Mouse (Mus musculus) heart, postnatal 0 days (tissue): Measurements from ENCODE around the gene Rad18. TPM values are rescaled to one million over a fixed set of nuclear protein-coding genes. Genes with fewer than 3 reads are reported as not detected.
"Not testable (repeated sequence)": the region's sequence is repeated elsewhere in the genome, so short reads cannot be mapped to it uniquely, and the experiment has no call there.

ENCODE experiments used
- ATAC-seq: fragments of 200-750 bp; cut with Nextera tagmentation; 2 replicates; pipeline ENCODE4 v1.8.0; 2017; ENCODE audit warnings: low read depth, moderate number of reproducible peaks, moderate library complexity; ENCODE audit not compliant: insufficient read depth
- DNase-seq: peaks from one replicate; pipeline ENCODE4 v3.0.0-alpha.2; 2016; ENCODE audit warnings: low spot score
- H3K27ac ChIP-seq: fragments of 300-500 bp; sonication (generic); 2 replicates; pipeline ENCODE4 v1.5.1; 2014; ENCODE audit warnings: low read depth, mild to moderate bottlenecking
- H3K27me3 ChIP-seq: fragments of 300-500 bp; sonication (generic); 2 replicates; pipeline ENCODE4 v1.6.1; 2014; ENCODE audit warnings: low read length, mixed read lengths; ENCODE audit not compliant: control insufficient read depth, insufficient read depth
- H3K36me3 ChIP-seq: fragments of 300-500 bp; sonication (generic); replicated peaks from 2 replicates; pipeline ENCODE4 v1.6.1; 2014; ENCODE audit warnings: low read length, mixed read lengths; ENCODE audit not compliant: control insufficient read depth, insufficient read depth
- H3K4me1 ChIP-seq: fragments of 300-500 bp; sonication (generic); 2 replicates; pipeline ENCODE4 v1.6.1; 2014; ENCODE audit warnings: antibody characterized with exemption; ENCODE audit not compliant: control insufficient read depth, insufficient read depth
- H3K4me2 ChIP-seq: fragments of 300-500 bp; sonication (generic); 2 replicates; pipeline ENCODE4 v1.6.1; 2014; ENCODE audit warnings: low read depth, mild to moderate bottlenecking, low read length, moderate library complexity
- H3K4me3 ChIP-seq: fragments of 300-500 bp; sonication (generic); 2 replicates; pipeline ENCODE4 v1.5.1; 2014; ENCODE audit warnings: low read depth, low read length
- H3K9ac ChIP-seq: fragments of 300-500 bp; sonication (generic); replicated peaks from 2 replicates; pipeline ENCODE4 v1.6.1; 2014; ENCODE audit warnings: low read depth, low read length, mixed read lengths
- H3K9me3 ChIP-seq: fragments of 300-500 bp; sonication (generic); replicated peaks from 2 replicates; pipeline ENCODE4 v1.6.1; 2016; ENCODE audit warnings: low read length; ENCODE audit not compliant: control insufficient read depth
- CTCF ChIP-seq: IDR thresholded peaks from 2 replicates; pipeline ENCODE4 v1.5.1; 2016; ENCODE audit warnings: antibody characterized with exemption, control low read depth, low read depth
- EP300 ChIP-seq: IDR thresholded peaks from 2 replicates; pipeline ENCODE4 v1.6.1; 2016; ENCODE audit warnings: antibody characterized with exemption, low read depth
- WGBS: fragments of 180-500 bp; shearing (Covaris S2); extraction: QIAGEN DNeasy Blood & Tissue Kit; methylation state at CpG from one replicate; pipeline ENCODE4 v1.1.7; 2014; 5-methylcytosine and 5-hydroxymethylcytosine counted together
- polyA plus RNA-seq: library from polyadenylated mRNA; unstranded; fragments of >200 nt; fragmentation: Nextera tagmentation; extraction: Ambion mirVana; gene quantifications from 2 replicates; pipeline ENCODE4 v1.2.1, GENCODE M21; 2015
- total RNA-seq: library from RNA; depleted of rRNA; stranded (reverse); fragments of >200 nt; gene quantifications from 2 replicates; pipeline ENCODE4 v1.2.3, GENCODE M21; 2014; ENCODE audit warnings: low replicate concordance

The Rad18 gene
- total and polyA plus RNA-seq, 2 experiments from 2014 or later: 7.6 to 8.7 TPM

DNA sequence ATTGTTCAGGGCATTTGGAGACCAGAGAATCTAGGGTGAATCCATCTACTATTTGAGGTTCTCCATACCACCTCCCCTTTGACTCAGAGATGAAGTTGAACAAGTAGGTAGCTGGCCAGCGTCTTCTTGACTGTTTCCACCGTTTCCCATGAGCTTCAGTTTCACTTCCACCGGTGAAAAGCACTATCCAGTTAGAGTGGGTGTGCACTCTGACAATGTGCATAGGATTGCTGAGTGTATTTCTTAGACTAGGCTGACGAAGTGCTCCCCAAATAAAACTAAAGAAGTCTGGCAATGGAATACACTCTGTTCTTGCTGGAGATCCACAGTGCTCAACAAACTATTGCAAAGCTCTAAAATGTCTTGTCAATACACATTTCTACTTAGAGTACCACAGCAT lies 29.0 kb upstream of the Rad18 start:
- no peak for TF ChIP-seq EP300
- no peak for TF ChIP-seq CTCF
- ATAC-seq (no peak), DNase-seq (no peak)
- H3K4me3 ChIP-seq: no peak overlapping the region
- H3K9ac ChIP-seq: no peak overlapping the region
- H3K27ac ChIP-seq: no peak overlapping the region
- no peaks in the 10 kb centered on the region for H3K36me3 ChIP-seq
- H3K4me1 ChIP-seq: peaks cover 3% of the 10 kb centered on the region; the same call in 1 of the 2 replicates
- H3K27me3 ChIP-seq: no peaks in the 10 kb centered on the region
- H3K4me2 ChIP-seq: no peak overlapping the region
- no peaks in the 10 kb centered on the region for H3K9me3 ChIP-seq
- WGBS: 81% methylated on average over 4 of the region's 4 CpGs

GRCm38 (mm10) chr6:112720409-112721080 lies 24.1 kb upstream of the Rad18 start:
- H3K36me3 ChIP-seq: no peaks in the 10 kb centered on the region
- WGBS: 62% methylated on average over 5 of the region's 5 CpGs
- H3K4me1 ChIP-seq: no peaks in the 10 kb centered on the region
- H3K4me3 ChIP-seq: no peak overlapping the region
- no peak overlapping the region for H3K9ac ChIP-seq
- no peak for TF ChIP-seq CTCF
- TF ChIP-seq EP300: no peak
- no peak overlapping the region for H3K27ac ChIP-seq
- no peak for DNase-seq
- H3K9me3 ChIP-seq: no peaks in the 10 kb centered on the region
- no peaks in the 10 kb centered on the region for H3K27me3 ChIP-seq
- no peak for ATAC-seq
- H3K4me2 ChIP-seq: no peak overlapping the region

DNA sequence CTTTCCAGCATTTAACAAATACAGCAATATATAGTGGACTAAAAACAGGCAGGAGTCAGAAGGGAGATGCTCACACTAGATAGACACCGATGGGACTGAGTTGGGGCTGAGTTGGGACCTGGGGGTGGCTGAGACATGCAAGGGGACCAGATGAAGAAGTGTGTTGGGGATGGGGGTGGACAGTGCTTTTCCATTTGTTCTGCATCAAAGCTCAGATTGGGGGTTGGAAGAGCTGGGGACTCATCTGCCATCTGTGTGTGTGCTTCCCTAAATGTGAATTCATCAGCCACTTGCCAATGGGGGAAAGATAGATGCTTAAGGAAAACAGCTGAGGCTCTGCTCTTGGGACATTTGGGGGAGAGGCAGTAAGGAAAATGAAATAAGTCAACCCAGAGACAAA lies 23.5 kb upstream of the Rad18 start:
- Histone ChIP-seq H3K9me3 (no peaks in the 10 kb centered on the region), H3K4me2 (no peak overlapping the region), H3K9ac (no peak overlapping the region), H3K27me3 (no peaks in the 10 kb centered on the region), H3K36me3 (no peaks in the 10 kb centered on the region), H3K4me1 (no peaks in the 10 kb centered on the region), H3K27ac (no peak overlapping the region), H3K4me3 (no peak overlapping the region)
- DNase-seq: no peak
- no peak for TF ChIP-seq EP300
- TF ChIP-seq CTCF: no peak
- WGBS: 84% methylated on average over 1 of the region's 1 CpGs
- ATAC-seq: no peak

GRCm38 (mm10) chr6:112717168-112717567 lies 20.7 kb upstream of the Rad18 start:
- WGBS: 50% methylated on average over 5 of the region's 5 CpGs
- ATAC-seq (no peak), DNase-seq (no peak)
- TF ChIP-seq CTCF (peak; percentile 61), EP300 (no peak)
- Histone ChIP-seq H3K9me3 (no peaks in the 10 kb centered on the region), H3K27me3 (no peaks in the 10 kb centered on the region), H3K4me2 (no peak overlapping the region), H3K9ac (no peak overlapping the region), H3K27ac (no peak overlapping the region), H3K4me3 (no peak overlapping the region), H3K36me3 (no peaks in the 10 kb centered on the region), H3K4me1 (no peaks in the 10 kb centered on the region)

DNA sequence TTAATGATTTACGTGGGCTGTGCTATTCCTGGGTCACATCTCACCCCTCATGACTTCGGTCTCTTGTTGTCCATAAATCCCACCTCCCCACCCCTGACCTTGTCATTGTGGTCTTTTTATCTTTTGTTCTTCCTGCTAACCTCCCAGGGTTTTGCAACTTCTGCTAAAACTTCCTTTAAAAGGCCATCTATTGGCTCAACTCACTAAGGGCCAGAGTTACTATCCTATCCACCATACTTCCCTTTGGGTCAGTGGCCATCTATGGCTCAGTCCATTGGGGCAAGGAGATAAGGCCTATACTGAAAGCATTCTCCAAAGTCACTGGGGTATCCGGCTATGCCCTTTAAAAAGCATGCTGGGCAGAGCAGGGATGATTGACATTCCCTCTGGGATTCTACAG lies 17.5 kb upstream of the Rad18 start:
- WGBS: 70% methylated on average over 3 of the region's 3 CpGs
- Histone ChIP-seq H3K9ac (no peak overlapping the region), H3K4me1 (no peaks in the 10 kb centered on the region), H3K9me3 (no peaks in the 10 kb centered on the region), H3K36me3 (no peaks in the 10 kb centered on the region), H3K27ac (no peak overlapping the region), H3K4me2 (no peak overlapping the region), H3K4me3 (no peak overlapping the region), H3K27me3 (no peaks in the 10 kb centered on the region)
- no peak for TF ChIP-seq CTCF
- no peak for TF ChIP-seq EP300
- no peak for DNase-seq
- ATAC-seq: no peak

- H3K9me3 ChIP-seq, ATAC-seq: not testable (repeated sequence)
- 74% methylated on average over 4 of the region's 4 CpGs for WGBS
Observed at GRCm38 (mm10) chr6:112702296-112702695, 5.8 kb upstream of the Rad18 start.

More at GRCm38 (mm10) chr6:112702296-112702695, 5.8 kb upstream of the Rad18 start:
- not testable (repeated sequence) for DNase-seq, H3K9ac ChIP-seq, H3K4me1 ChIP-seq, H3K36me3 ChIP-seq, H3K27ac ChIP-seq, H3K4me3 ChIP-seq, H3K4me2 ChIP-seq, H3K27me3 ChIP-seq
